Mouse (Mus musculus) hindbrain, embryonic 14.5 days (tissue): ENCODE measurements around the gene Fbxo48. TPM values are rescaled to one million over a fixed set of nuclear protein-coding genes. Genes with fewer than 3 reads are reported as not detected.

ENCODE experiments used
- ATAC-seq: fragments of 200-750 bp; cut with Nextera tagmentation; 2 replicates; pipeline ENCODE4 v1.8.0; 2017; ENCODE audit warnings: moderate number of reproducible peaks, mild to moderate bottlenecking, moderate TSS enrichment, moderate library complexity; ENCODE audit not compliant: low FRiP score
- DNase-seq: peaks from one replicate; pipeline ENCODE4 v3.0.0-alpha.2; 2015; ENCODE audit warnings: low spot score
- H3K27ac ChIP-seq: fragments of 300-500 bp; sonication (generic); 2 replicates; pipeline ENCODE4 v1.5.1; 2014; ENCODE audit warnings: mild to moderate bottlenecking, moderate library complexity
- H3K27me3 ChIP-seq: fragments of 300-500 bp; sonication (generic); 2 replicates; pipeline ENCODE4 v1.6.1; 2014; ENCODE audit warnings: mild to moderate bottlenecking, low read length, mixed read lengths; ENCODE audit not compliant: control insufficient read depth, insufficient read depth
- H3K36me3 ChIP-seq: fragments of 300-500 bp; sonication (generic); replicated peaks from 2 replicates; pipeline ENCODE4 v1.6.1; 2014; ENCODE audit not compliant: control insufficient read depth, insufficient read depth
- H3K4me1 ChIP-seq: fragments of 300-500 bp; sonication (generic); replicated peaks from 2 replicates; pipeline ENCODE4 v1.6.1; 2014; ENCODE audit warnings: antibody characterized with exemption, low read length, mixed read lengths; ENCODE audit not compliant: control insufficient read depth, insufficient read depth
- H3K4me2 ChIP-seq: fragments of 300-500 bp; sonication (generic); replicated peaks from 2 replicates; pipeline ENCODE4 v1.6.1; 2014; ENCODE audit warnings: mild to moderate bottlenecking, moderate library complexity
- H3K4me3 ChIP-seq: fragments of 300-500 bp; sonication (generic); replicated peaks from 2 replicates; pipeline ENCODE4 v1.5.1; 2014; ENCODE audit warnings: mild to moderate bottlenecking, low read length
- H3K9ac ChIP-seq: fragments of 300-500 bp; sonication (generic); 2 replicates; pipeline ENCODE4 v1.6.1; 2014
- H3K9me3 ChIP-seq: fragments of 300-500 bp; sonication (generic); 2 replicates; pipeline ENCODE4 v1.6.1; 2016; ENCODE audit warnings: low read length; ENCODE audit not compliant: control insufficient read depth
- whole genome bisulfite sequencing: fragments of 180-500 bp; shearing (Covaris S2); extraction: QIAGEN DNeasy Blood & Tissue Kit; methylation state at CpG from one replicate; pipeline ENCODE4 v1.1.7; 2014; 5-methylcytosine and 5-hydroxymethylcytosine counted together
- polyA plus RNA-seq: library from polyadenylated mRNA; unstranded; fragments of >200 nt; fragmentation: Nextera tagmentation; extraction: Ambion mirVana; gene quantifications from 2 replicates; pipeline ENCODE4 v1.2.1, GENCODE M21; 2014

The Fbxo48 gene
- polyA plus RNA-seq, 1 experiment from 2014 or later, result 0.17 TPM

DNA sequence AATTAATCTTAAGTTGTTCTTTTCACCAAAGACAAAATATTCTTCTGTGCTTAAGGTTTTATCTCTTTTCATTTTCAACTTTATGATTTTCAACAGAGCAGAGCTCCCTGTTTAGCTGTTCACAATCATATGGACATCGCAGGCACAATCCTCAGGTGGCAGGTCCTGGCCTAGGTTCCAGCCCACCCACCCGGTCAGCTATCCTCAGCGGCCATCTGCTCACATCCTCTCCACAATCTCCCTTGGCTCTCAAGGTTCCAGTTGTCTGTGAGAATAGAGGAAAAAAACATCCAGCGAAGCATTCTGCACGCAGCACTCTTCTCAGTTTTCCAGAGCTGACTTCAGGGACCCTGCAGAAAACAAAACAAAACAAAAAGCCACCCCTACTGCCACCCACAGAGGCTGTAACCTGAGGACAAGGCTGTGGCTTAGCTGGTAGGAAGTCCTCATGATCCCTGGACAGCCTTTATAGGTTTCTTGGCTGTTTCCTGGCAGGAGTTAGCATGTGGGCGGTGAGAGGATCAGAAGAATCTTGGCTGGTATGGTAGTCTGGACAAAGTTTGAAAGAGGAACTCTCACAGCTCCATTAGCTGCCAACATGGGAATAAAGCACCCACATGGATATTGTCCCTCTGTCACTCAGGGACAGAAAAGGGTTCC is 15.5 kb upstream of the Fbxo48 start:
- no peak for ATAC-seq
- 74% methylated on average over 6 of the region's 6 CpGs for WGBS
- no peaks in the 10 kb centered on the region for H3K27me3 ChIP-seq
- H3K4me1 ChIP-seq, result no peaks in the 10 kb centered on the region
- H3K4me2 ChIP-seq, result no peak overlapping the region
- no peak overlapping the region for H3K4me3 ChIP-seq
- no peak for DNase-seq
- H3K9ac ChIP-seq, result no peak overlapping the region
- H3K27ac ChIP-seq, result no peak overlapping the region
- no peaks in the 10 kb centered on the region for H3K9me3 ChIP-seq
- no peaks in the 10 kb centered on the region for H3K36me3 ChIP-seq

DNA sequence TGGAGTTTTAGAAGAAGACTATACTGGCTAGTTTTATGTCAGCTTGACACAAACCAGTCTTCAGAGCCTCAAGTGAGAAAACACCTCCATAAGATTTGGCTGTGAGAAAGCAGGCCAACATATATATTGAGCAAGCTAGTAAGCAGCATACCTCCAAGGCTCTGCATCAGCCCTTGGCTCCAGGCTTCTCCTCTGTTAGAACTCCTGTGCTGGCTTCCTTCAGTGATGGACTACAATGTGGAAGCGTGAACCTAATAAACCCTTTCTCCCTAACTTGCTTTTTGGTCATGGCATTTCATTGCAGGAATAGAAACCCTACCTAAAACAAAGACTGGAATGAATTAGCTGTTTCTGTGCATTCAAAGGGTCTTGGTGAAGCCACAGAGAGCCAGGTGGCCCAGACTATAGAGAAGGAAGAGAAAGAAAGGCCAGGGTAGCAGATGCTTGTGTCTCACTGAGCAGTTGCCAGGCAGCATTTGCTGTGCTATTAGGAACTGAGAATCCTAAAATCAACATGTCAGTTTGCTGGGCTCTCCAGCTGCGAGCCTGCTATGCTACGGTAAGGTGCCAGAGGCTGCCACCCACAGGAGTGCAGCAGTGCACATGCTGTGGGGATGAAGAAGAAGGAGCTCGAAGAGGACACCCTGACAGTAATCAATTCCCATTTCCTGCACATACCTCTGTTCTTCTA is 9.9 kb upstream of the Fbxo48 start:
- no peaks in the 10 kb centered on the region for H3K9me3 ChIP-seq
- no peaks in the 10 kb centered on the region for H3K36me3 ChIP-seq
- ATAC-seq (peak; percentile 83; the same call in 1 of the 2 replicates), DNase-seq (peak; percentile 28)
- H3K4me2 ChIP-seq, result no peak overlapping the region
- H3K4me3 ChIP-seq, result no peak overlapping the region
- 27% methylated on average over 4 of the region's 4 CpGs for WGBS
- no peaks in the 10 kb centered on the region for H3K27me3 ChIP-seq
- H3K4me1 ChIP-seq, result peaks cover 10% of the 10 kb centered on the region; the same call in 1 of the 2 replicates
- peak overlapping the region; percentile 67 for H3K27ac ChIP-seq
- H3K9ac ChIP-seq, result no peak overlapping the region

DNA sequence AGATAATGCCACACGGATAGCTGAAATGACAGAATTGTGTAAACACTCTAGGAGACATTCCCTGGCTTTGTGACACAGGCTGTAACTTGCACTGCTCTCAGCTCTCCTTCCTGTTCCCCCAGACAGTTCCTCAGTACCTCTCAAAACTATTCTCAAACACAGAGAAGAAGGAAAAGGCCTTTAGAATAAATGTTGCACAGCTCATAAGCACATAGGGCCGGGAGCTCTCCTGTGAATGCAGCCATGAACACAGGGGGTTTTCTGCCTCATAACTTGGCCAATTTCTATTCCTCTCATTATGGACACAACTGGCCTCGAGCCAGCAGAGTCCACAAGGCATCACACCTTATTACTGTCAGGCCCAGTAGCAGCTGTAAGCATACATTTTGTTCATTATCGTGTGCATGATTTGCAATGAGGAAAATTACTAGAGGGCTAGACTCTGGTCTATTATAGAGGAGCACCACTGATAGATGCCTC is 9.2 kb upstream of the Fbxo48 start:
- Histone ChIP-seq H3K27ac (peak overlapping the region; percentile 67), H3K4me2 (no peak overlapping the region), H3K4me1 (peaks cover 10% of the 10 kb centered on the region; the same call in 1 of the 2 replicates), H3K9me3 (no peaks in the 10 kb centered on the region), H3K4me3 (no peak overlapping the region), H3K27me3 (no peaks in the 10 kb centered on the region), H3K9ac (no peak overlapping the region), H3K36me3 (no peaks in the 10 kb centered on the region)
- peak; percentile 52 for DNase-seq
- ATAC-seq, result peak; percentile 84
- 36% methylated on average over 4 of the region's 4 CpGs for WGBS

DNA sequence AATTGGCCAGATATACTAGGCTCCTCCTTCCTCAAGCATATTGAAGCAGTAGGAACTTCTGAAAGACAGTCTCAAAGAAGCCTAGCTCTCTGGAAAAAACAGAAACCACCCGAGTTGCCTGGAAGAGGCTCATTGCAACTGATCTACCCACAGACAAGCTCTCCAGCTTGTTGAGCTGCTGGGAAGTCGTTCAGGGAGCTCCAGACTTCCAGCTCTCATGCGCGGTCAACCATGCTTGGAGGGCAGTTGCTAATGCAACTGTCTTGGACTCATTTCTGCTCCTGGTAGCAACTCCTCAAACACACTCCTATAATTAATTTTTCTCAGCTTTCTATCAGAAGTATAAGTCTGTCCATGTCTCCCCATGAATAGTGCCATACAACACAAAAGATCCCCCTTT is 8.2 kb upstream of the Fbxo48 start:
- no peak overlapping the region for H3K9ac ChIP-seq
- no peaks in the 10 kb centered on the region for H3K27me3 ChIP-seq
- 89% methylated on average over 4 of the region's 4 CpGs for WGBS
- no peak overlapping the region for H3K4me3 ChIP-seq
- no peak for DNase-seq
- no peaks in the 10 kb centered on the region for H3K9me3 ChIP-seq
- ATAC-seq, result no peak
- no peak overlapping the region for H3K4me2 ChIP-seq
- H3K27ac ChIP-seq, result no peak overlapping the region
- H3K4me1 ChIP-seq, result peaks cover 10% of the 10 kb centered on the region; the same call in 1 of the 2 replicates
- no peaks in the 10 kb centered on the region for H3K36me3 ChIP-seq

DNA sequence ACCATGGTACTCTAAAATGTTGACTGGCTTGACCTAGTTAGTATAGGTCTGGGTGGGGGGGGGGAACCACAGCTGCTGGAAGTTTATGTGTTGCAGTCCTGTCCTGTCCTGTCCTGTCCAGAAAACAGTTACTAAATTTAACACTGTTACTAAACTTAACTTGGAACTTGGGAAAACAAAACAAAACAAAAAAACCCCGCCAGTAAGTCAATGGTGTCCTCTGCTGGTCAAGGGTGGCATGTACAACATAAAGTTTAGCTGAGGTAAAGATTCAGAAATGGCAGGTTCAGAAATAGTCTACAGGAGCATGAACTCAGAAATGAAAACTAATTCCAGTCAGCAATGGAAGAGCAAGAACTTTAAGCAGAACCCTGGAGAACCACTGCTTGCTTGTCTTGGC is 2.4 kb upstream of the Fbxo48 start:
- 38% methylated on average over 1 of the region's 1 CpGs for WGBS
- Histone ChIP-seq H3K27me3 (no peaks in the 10 kb centered on the region), H3K9me3 (no peaks in the 10 kb centered on the region), H3K9ac (no peak overlapping the region), H3K4me3 (no peak overlapping the region), H3K4me2 (no peak overlapping the region), H3K27ac (no peak overlapping the region), H3K36me3 (no peaks in the 10 kb centered on the region), H3K4me1 (no peaks in the 10 kb centered on the region)
- peak; percentile 74 for DNase-seq
- no peak for ATAC-seq

DNA sequence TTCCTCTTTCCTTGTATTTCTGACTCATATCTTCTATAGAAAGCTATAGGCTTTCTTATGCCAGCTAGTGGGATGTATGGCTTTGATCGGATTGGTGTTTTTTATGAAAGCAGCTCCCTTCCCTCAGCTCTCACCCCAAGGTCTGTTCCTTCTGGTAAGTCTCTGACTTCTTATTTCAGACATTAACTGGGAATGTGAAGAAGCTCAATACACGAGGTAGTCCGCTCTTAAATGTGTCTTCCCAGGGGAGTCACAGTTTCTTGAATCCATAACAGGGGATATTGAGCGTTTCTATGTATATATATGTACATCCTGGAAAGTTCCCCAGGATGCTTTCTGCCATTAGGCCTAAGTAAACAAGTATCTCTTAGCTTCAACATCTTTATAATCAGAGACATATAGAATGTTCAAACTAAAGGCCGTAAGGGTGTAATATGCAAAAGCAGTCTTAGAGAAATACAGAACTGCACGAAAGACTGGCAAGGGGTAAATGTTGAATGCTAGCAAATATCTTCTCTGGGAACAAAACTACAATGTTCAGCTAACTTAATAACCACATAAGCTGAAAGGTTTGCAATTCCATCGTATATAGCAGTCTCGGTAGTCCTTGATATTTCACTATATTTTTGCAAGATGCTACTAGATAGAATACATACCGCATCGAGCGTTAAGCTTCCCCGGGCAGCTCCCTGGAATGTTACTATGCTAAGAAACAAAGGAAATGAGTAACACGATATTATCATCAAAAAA is 774 bp upstream of the Fbxo48 start:
- H3K27me3 ChIP-seq, result no peaks in the 10 kb centered on the region
- H3K4me3 ChIP-seq, result peak overlapping the region; percentile 67
- H3K9me3 ChIP-seq, result no peaks in the 10 kb centered on the region
- no peaks in the 10 kb centered on the region for H3K36me3 ChIP-seq
- peak overlapping the region; percentile 8; the same call in 1 of the 2 replicates for H3K9ac ChIP-seq
- H3K4me1 ChIP-seq, result no peaks in the 10 kb centered on the region
- DNase-seq (no peak), ATAC-seq (no peak; the same call in 1 of the 2 replicates)
- H3K27ac ChIP-seq, result no peak overlapping the region
- peak overlapping the region; percentile 87 for H3K4me2 ChIP-seq
- WGBS, result 57% methylated on average over 13 of the region's 13 CpGs

DNA sequence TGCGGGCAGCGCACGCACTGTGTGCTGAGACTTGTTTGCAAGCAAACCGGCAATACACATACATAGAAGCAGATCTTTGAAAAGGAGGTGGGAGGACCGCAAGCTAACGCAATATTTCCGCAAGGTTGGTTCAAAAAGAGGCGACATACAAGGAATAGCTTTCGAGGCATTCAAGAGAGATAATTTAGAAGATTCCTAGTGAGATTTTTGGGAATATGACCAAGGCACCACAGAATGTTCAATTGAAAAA is 511 bp downstream of the Fbxo48 start:
- Histone ChIP-seq H3K27ac (no peak overlapping the region), H3K9ac (peak overlapping the region; percentile 63), H3K27me3 (no peaks in the 10 kb centered on the region), H3K36me3 (no peaks in the 10 kb centered on the region), H3K4me2 (peak overlapping the region; percentile 87), H3K4me1 (no peaks in the 10 kb centered on the region), H3K9me3 (no peaks in the 10 kb centered on the region), H3K4me3 (peak overlapping the region; percentile 67)
- DNase-seq (no peak), ATAC-seq (no peak)
- WGBS, result 7% methylated on average over 9 of the region's 9 CpGs

DNA sequence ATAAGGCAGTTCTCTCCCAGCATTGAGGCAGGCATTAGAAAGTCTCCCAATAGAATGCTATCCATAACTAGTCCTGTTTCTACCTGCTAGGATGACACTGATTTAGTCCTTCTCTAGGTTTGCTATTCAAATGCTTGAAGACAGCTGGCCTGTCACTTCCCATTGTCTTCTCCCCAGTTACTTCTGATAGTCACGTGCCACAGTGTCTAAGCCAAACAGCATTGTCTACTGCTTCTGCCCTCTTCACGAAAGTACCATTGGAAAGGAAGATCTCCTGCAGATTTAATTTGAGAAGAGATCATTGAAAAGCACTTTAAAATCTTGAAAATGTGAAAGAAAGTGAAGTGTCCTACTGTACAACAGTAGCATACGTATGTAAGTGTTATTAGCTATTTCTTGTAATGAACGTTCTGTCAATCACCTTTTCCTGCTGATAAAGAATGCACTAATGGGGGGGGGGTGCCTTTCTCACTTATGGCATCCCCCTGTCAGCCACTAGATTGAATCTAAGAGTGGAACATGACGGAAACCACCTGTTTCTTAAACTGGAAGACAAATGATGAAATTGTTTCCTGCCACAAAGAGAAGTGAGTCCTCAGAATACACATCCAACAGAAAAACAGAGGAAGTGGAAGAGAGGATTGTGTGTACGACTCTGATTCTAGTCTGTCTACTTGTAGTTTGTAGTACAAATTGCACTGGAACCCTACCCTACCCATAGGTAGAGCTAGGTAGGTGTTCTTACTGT is 5.1 kb downstream of the Fbxo48 start:
- H3K27ac ChIP-seq, result no peak overlapping the region
- H3K9ac ChIP-seq, result no peak overlapping the region
- H3K9me3 ChIP-seq, result no peaks in the 10 kb centered on the region
- WGBS, result 94% methylated on average over 6 of the region's 6 CpGs
- H3K4me2 ChIP-seq, result no peak overlapping the region
- no peaks in the 10 kb centered on the region for H3K36me3 ChIP-seq
- ATAC-seq (no peak), DNase-seq (no peak)
- no peaks in the 10 kb centered on the region for H3K27me3 ChIP-seq
- H3K4me3 ChIP-seq, result no peak overlapping the region
- H3K4me1 ChIP-seq, result no peaks in the 10 kb centered on the region

DNA sequence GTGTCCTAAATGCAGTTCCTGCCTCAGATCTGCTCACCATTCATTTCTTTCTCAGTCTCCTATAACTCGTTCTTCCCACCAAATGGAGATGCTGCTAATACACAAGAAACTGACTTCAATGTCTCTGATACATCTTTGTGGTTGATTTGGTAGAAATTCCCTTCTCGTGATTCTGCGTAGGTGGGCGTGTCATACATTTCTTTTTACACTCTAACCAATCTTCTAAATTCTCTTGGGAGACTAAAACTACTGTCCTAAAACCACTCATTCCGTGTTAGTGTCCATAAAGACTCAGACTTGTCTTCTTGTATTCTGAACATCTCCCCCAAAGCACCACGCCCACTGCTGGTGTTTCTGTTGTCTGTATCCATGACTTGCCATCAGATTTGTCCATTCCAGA is 5.9 kb downstream of the Fbxo48 start:
- H3K4me1 ChIP-seq, result no peaks in the 10 kb centered on the region
- no peak overlapping the region for H3K4me2 ChIP-seq
- no peaks in the 10 kb centered on the region for H3K9me3 ChIP-seq
- ATAC-seq, result no peak
- WGBS, result 95% methylated on average over 6 of the region's 6 CpGs
- no peak overlapping the region for H3K9ac ChIP-seq
- H3K27ac ChIP-seq, result no peak overlapping the region
- no peak for DNase-seq
- H3K4me3 ChIP-seq, result no peak overlapping the region
- no peaks in the 10 kb centered on the region for H3K36me3 ChIP-seq
- no peaks in the 10 kb centered on the region for H3K27me3 ChIP-seq
